Mouse (Mus musculus) neural tube, embryonic 12.5 days (tissue): ENCODE measurements around the gene Psmd1. TPM values are rescaled to one million over a fixed set of nuclear protein-coding genes. Genes with fewer than 3 reads are reported as not detected.

Experiments
- ATAC-seq: fragments of 200-750 bp; cut with Nextera tagmentation; 2 replicates; pipeline ENCODE4 v1.8.0; 2017; ENCODE audit warnings: low read depth, mild to moderate bottlenecking, moderate TSS enrichment, moderate library complexity; ENCODE audit not compliant: low FRiP score
- H3K27ac ChIP-seq: fragments of 300-500 bp; sonication (generic); 2 replicates; pipeline ENCODE4 v1.5.1; 2016
- H3K27me3 ChIP-seq: fragments of 300-500 bp; sonication (generic); replicated peaks from 2 replicates; pipeline ENCODE4 v1.6.1; 2016; ENCODE audit warnings: mild to moderate bottlenecking
- H3K36me3 ChIP-seq: fragments of 300-500 bp; sonication (generic); 2 replicates; pipeline ENCODE4 v1.6.1; 2016; ENCODE audit warnings: mild to moderate bottlenecking
- H3K4me1 ChIP-seq: fragments of 300-500 bp; sonication (generic); 2 replicates; pipeline ENCODE4 v1.6.1; 2016
- H3K4me2 ChIP-seq: fragments of 300-500 bp; sonication (generic); replicated peaks from 2 replicates; pipeline ENCODE4 v1.6.1; 2016; ENCODE audit warnings: mild to moderate bottlenecking
- H3K4me3 ChIP-seq: fragments of 300-500 bp; sonication (generic); 2 replicates; pipeline ENCODE4 v1.5.1; 2016
- H3K9ac ChIP-seq: fragments of 300-500 bp; sonication (generic); 2 replicates; pipeline ENCODE4 v1.6.1; 2016; ENCODE audit warnings: mild to moderate bottlenecking
- H3K9me3 ChIP-seq: fragments of 300-500 bp; sonication (generic); 2 replicates; pipeline ENCODE4 v1.6.1; 2016; ENCODE audit warnings: mild to moderate bottlenecking
- WGBS: fragments of 180-500 bp; shearing (Covaris S2); methylation state at CpG from one replicate; pipeline ENCODE4 v1.1.7; 2016; 5-methylcytosine and 5-hydroxymethylcytosine counted together
- polyA plus RNA-seq: library from polyadenylated mRNA; unstranded; fragments of >200 nt; fragmentation: Nextera tagmentation; extraction: Ambion mirVana; gene quantifications from 2 replicates; pipeline ENCODE4 v1.2.1, GENCODE M21; 2016

Gene Psmd1
- polyA plus RNA-seq, 1 experiment from 2014 or later, result 210 TPM

GRCm38 (mm10) chr1:86105054-86105453 is 40.9 kb downstream of the Psmd1 start:
- no peak overlapping the region for H3K4me3 ChIP-seq
- WGBS, result 94% methylated on average over 1 of the region's 1 CpGs
- no peak overlapping the region for H3K9ac ChIP-seq
- H3K36me3 ChIP-seq, result peaks cover 7% of the 10 kb centered on the region; the same call in 1 of the 2 replicates
- H3K4me1 ChIP-seq, result no peaks in the 10 kb centered on the region
- no peaks in the 10 kb centered on the region for H3K27me3 ChIP-seq
- no peak overlapping the region for H3K4me2 ChIP-seq
- no peaks in the 10 kb centered on the region for H3K9me3 ChIP-seq
- no peak for ATAC-seq
- H3K27ac ChIP-seq, result no peak overlapping the region

GRCm38 (mm10) chr1:86111779-86112178 is 47.6 kb downstream of the Psmd1 start, which contains the start of gene Htr2b:
Gene Htr2b, minus strand, starts transcription at chr1:86111970.
- H3K9ac ChIP-seq, result no peak within 1 kb of the TSS
- no peak for ATAC-seq
- no peak within 1 kb of the TSS for H3K4me2 ChIP-seq
- H3K4me1 ChIP-seq, result no peaks in the 10 kb centered on the region
- no peak within 1 kb of the TSS for H3K27ac ChIP-seq
- H3K4me3 ChIP-seq, result no peak within 1 kb of the TSS
- WGBS, result 71% methylated on average over 6 of the region's 6 CpGs
- peaks cover 10% of the 10 kb centered on the region; the same call in 1 of the 2 replicates for H3K36me3 ChIP-seq
- H3K27me3 ChIP-seq, result no peaks in the 10 kb centered on the region
- no peaks in the 10 kb centered on the region for H3K9me3 ChIP-seq

- ATAC-seq, result no peak
- H3K27ac ChIP-seq, result no peak overlapping the region
These were observed 50.0 kb downstream of the Psmd1 start for GRCm38 (mm10) chr1:86114141-86114540.

DNA sequence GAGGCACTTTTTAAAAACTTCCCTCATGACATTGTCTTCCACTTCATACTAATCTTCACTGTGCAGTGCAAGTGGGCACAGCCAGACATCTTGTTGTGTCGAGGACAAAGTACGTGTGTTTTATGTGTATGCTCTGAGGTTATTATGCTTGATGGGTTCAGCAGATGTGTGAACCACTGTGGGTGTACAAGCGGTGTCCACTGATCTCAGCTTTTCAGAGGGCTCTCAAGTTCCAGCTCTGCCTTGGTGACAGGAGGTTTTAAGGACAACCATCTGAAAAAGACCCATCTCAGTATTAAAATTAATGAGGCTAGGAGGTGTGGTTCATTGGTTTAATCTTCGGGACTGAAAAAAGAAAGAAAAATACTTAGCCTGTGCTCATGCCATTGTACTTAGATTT is 55.4 kb downstream of the Psmd1 start:
- peaks cover 56% of the 10 kb centered on the region for H3K36me3 ChIP-seq
- no peaks in the 10 kb centered on the region for H3K27me3 ChIP-seq
- H3K27ac ChIP-seq, result no peak overlapping the region
- H3K4me1 ChIP-seq, result no peaks in the 10 kb centered on the region
- WGBS, result 93% methylated on average over 4 of the region's 4 CpGs
- no peak overlapping the region for H3K4me3 ChIP-seq
- H3K4me2 ChIP-seq, result no peak overlapping the region
- no peak overlapping the region for H3K9ac ChIP-seq
- H3K9me3 ChIP-seq, result no peaks in the 10 kb centered on the region
- no peak for ATAC-seq

More at GRCm38 (mm10) chr1:86114141-86114540, 50.0 kb downstream of the Psmd1 start:
- Histone ChIP-seq H3K9ac (no peak overlapping the region), H3K27me3 (no peaks in the 10 kb centered on the region), H3K4me3 (no peak overlapping the region), H3K36me3 (peaks cover 24% of the 10 kb centered on the region), H3K4me1 (no peaks in the 10 kb centered on the region), H3K4me2 (no peak overlapping the region), H3K9me3 (no peaks in the 10 kb centered on the region)
- 96% methylated on average over 3 of the region's 3 CpGs for WGBS

- H3K4me2 ChIP-seq, result no peak overlapping the region
- no peaks in the 10 kb centered on the region for H3K4me1 ChIP-seq
- no peaks in the 10 kb centered on the region for H3K27me3 ChIP-seq
- H3K9me3 ChIP-seq, result no peaks in the 10 kb centered on the region
- WGBS, result 92% methylated on average over 2 of the region's 2 CpGs
- no peak overlapping the region for H3K27ac ChIP-seq
- no peak for ATAC-seq
- H3K9ac ChIP-seq, result no peak overlapping the region
- H3K4me3 ChIP-seq, result no peak overlapping the region
- peaks cover 67% of the 10 kb centered on the region for H3K36me3 ChIP-seq
These were observed 61.8 kb downstream of the Psmd1 start for GRCm38 (mm10) chr1:86126036-86126435.

DNA sequence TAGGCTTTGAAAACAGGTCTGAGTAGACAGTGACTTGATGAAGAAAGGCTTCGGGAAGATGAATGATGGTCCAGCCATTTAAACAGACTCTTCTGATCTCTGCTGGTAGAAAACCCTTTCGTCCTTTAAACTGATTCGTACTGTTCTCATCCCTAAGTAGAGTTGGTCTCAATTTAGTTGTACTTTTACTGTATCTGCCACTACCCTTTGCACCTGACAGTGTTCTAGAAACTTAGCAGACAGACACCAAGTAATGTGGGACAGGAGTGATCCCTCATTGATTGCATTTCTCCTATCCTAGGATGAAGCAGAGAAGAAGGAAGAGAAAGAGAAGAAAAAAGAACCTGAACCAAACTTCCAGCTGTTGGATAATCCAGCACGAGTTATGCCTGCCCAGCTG is 69.2 kb downstream of the Psmd1 start, which contains the start of gene Gm21972:
Gene Gm21972, plus strand, starts transcription at position 301 of the 400 bp plus-strand sequence.
- no peaks in the 10 kb centered on the region for H3K27me3 ChIP-seq
- WGBS, result 96% methylated on average over 4 of the region's 4 CpGs
- no peaks in the 10 kb centered on the region for H3K9me3 ChIP-seq
- no peak within 1 kb of the TSS for H3K27ac ChIP-seq
- ATAC-seq, result no peak
- peaks cover 76% of the 10 kb centered on the region for H3K36me3 ChIP-seq
- H3K9ac ChIP-seq, result no peak within 1 kb of the TSS
- no peaks in the 10 kb centered on the region for H3K4me1 ChIP-seq
- H3K4me2 ChIP-seq, result no peak within 1 kb of the TSS
- H3K4me3 ChIP-seq, result no peak within 1 kb of the TSS

DNA sequence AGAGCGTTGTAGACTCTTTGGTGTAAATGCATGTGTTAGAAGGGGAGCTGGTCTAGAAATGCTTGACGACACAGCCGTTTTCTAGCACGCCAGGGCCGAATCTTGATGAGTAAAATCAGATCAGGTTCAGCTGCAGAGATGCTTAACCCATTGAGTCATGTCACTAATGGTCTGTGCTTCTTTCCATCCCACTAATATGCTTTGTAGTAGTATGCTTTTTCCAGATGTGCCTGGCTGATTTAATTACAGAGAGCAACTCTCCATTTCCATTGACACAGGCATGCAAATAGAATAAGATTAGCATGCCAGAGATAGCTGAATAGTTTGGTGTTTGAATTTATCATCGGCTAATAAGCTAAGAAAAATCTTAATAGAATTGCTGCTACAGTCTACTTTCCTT is 71.1 kb downstream of the Psmd1 start:
- Histone ChIP-seq H3K9ac (no peak overlapping the region), H3K4me2 (no peak overlapping the region), H3K27ac (no peak overlapping the region), H3K4me1 (no peaks in the 10 kb centered on the region), H3K27me3 (no peaks in the 10 kb centered on the region), H3K9me3 (no peaks in the 10 kb centered on the region), H3K4me3 (no peak overlapping the region), H3K36me3 (peaks cover 74% of the 10 kb centered on the region)
- no peak for ATAC-seq
- 91% methylated on average over 6 of the region's 6 CpGs for WGBS

DNA sequence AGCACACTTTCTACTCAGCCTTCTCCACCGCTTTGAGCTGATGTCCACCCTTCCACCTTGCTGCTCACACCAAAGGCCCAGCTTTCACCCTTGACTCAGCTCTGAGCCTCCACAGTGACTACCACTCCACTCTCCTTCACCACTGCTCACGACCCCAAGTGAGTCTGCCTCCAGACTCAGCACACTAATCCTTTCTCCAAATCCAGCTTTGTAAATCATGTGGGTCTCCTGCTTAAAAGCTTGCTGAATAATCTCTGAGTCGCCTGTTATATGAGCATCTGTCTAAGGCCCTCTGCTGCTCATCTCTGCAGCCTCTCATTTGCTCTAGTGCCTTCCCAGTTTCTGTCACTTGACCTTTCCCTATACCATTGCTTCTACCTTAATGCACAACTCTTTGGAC is 76.9 kb downstream of the Psmd1 start:
- H3K4me3 ChIP-seq, result no peak overlapping the region
- 92% methylated on average over 3 of the region's 3 CpGs for WGBS
- H3K36me3 ChIP-seq, result peaks cover 51% of the 10 kb centered on the region
- H3K4me1 ChIP-seq, result no peaks in the 10 kb centered on the region
- no peaks in the 10 kb centered on the region for H3K9me3 ChIP-seq
- H3K27ac ChIP-seq, result no peak overlapping the region
- ATAC-seq, result no peak
- H3K4me2 ChIP-seq, result no peak overlapping the region
- H3K9ac ChIP-seq, result no peak overlapping the region
- H3K27me3 ChIP-seq, result no peaks in the 10 kb centered on the region

DNA sequence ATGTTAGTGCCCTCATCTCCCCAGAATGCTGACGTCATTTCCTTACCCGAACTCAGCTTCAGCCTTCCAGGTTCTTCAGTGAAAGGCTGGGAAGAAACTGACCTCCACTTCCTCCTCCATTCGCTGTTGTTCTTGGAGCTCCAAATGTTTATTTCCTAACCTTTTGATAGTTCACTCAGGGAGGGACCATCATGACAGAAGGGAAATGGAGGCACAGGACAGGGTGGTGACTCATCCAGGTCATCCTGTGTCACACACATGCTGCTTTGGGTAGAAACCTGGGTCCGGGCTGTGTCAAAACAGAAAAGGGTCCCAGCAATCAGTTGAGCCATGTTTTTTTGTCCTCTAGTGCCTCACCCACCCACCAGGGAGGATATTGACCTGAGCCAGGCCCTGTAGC is 79.0 kb downstream of the Psmd1 start:
- no peak overlapping the region for H3K4me3 ChIP-seq
- no peak overlapping the region for H3K9ac ChIP-seq
- H3K36me3 ChIP-seq, result peaks cover 32% of the 10 kb centered on the region
- no peaks in the 10 kb centered on the region for H3K4me1 ChIP-seq
- 94% methylated on average over 4 of the region's 4 CpGs for WGBS
- H3K27ac ChIP-seq, result no peak overlapping the region
- no peak for ATAC-seq
- no peaks in the 10 kb centered on the region for H3K27me3 ChIP-seq
- no peaks in the 10 kb centered on the region for H3K9me3 ChIP-seq
- no peak overlapping the region for H3K4me2 ChIP-seq

GRCm38 (mm10) chr1:86144001-86144944 is 80.1 kb downstream of the Psmd1 start:
- peaks cover 21% of the 10 kb centered on the region; the same call in 1 of the 2 replicates for H3K36me3 ChIP-seq
- ATAC-seq, result no peak
- H3K4me1 ChIP-seq, result no peaks in the 10 kb centered on the region
- no peak overlapping the region for H3K4me3 ChIP-seq
- H3K4me2 ChIP-seq, result no peak overlapping the region
- WGBS, result 81% methylated on average over 21 of the region's 21 CpGs
- no peak overlapping the region for H3K9ac ChIP-seq
- no peak overlapping the region for H3K27ac ChIP-seq
- no peaks in the 10 kb centered on the region for H3K9me3 ChIP-seq
- H3K27me3 ChIP-seq, result no peaks in the 10 kb centered on the region

DNA sequence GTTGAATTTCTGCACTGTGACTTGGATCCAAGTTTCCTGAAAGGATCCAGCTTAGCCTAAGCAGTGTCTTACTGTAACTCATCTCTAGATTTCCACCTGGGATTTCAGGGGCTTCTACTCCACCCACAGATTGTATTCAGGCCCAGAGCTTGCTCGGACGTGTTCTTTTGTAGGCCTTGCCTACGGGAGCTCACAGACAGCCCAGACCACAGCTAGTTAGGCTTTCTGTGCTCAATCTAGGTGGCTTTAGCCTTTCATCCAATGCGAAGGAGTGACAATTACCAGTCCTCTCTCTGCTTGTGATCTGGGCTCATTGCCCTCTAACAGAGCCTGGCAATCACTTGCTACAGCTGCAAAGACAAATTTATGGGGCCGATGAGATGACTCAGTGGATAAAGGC is 82.1 kb downstream of the Psmd1 start:
- Histone ChIP-seq H3K36me3 (peaks cover 8% of the 10 kb centered on the region; the same call in 1 of the 2 replicates), H3K4me1 (no peaks in the 10 kb centered on the region), H3K27me3 (no peaks in the 10 kb centered on the region), H3K27ac (no peak overlapping the region), H3K4me3 (no peak overlapping the region), H3K4me2 (no peak overlapping the region), H3K9ac (no peak overlapping the region), H3K9me3 (no peaks in the 10 kb centered on the region)
- no peak for ATAC-seq
- 76% methylated on average over 5 of the region's 5 CpGs for WGBS

DNA sequence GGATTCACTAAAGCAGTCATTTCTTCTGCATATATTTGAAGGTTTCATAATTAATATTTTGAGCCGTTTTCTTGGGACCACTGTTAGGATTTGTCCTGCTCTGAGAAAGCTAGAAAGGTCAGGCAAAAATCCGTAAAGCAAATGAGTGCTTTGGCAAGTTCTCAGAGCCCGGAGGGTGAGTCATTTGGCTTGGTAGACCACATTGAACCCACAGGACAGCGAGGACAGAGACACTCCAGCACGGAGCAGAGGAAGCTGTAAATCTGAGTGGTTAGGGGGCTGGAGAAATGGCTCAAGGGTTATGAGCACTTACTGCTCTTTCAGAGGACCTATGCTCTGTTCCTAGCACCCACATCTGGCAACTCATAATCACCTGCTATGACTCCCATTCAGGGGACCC is 83.4 kb downstream of the Psmd1 start:
- Histone ChIP-seq H3K4me3 (no peak overlapping the region), H3K9ac (no peak overlapping the region), H3K4me2 (no peak overlapping the region), H3K27ac (no peak overlapping the region), H3K36me3 (peaks cover 2% of the 10 kb centered on the region; the same call in 1 of the 2 replicates), H3K4me1 (no peaks in the 10 kb centered on the region), H3K9me3 (no peaks in the 10 kb centered on the region), H3K27me3 (no peaks in the 10 kb centered on the region)
- no peak for ATAC-seq
- WGBS, result 73% methylated on average over 5 of the region's 5 CpGs
